Mouse (Mus musculus): ENCODE data around the gene Polg. TPM values are rescaled to one million over a fixed set of nuclear protein-coding genes. Genes with fewer than 3 reads are reported as not detected.

Polg gene
- polyA plus RNA-seq, 1 experiment from 2014 or later, result 24.2 TPM

DNA sequence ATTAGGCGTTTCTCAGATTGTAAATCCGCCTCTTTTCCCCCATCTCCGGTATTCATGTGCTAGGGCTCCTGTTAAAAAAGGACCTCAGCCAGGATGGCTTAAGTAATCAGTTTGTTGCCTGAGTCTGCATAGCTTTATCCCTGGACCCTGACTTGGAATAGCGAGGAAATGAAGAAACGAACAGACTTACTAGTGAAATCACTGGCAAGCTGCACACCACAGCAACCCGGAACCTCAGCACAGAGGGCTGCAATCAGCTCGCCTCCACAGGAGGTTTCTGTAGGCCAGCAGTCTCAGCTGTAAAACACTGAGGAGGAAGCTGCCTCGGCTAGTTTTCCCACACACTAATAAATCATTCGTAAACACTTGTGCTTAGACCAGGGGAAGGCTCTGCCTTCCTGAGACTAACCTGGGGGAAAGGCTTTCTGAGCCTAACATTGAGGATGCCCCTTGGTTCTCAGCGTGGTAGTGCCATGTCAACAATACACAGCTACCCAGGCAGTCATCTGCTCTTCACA is 68.7 kb downstream of the Polg start:
- peaks cover 13% of the 10 kb centered on the region for H3K4me1 ChIP-seq
- ATAC-seq (ENCODE audit: low FRiP score), result no peak; the same call in 1 of the 2 replicates
- 40% methylated on average over 10 of the region's 10 CpGs for WGBS
- no peaks in the 10 kb centered on the region for H3K36me3 ChIP-seq
- no peaks in the 10 kb centered on the region for H3K27me3 ChIP-seq (replicated peaks)
- H3K4me3 ChIP-seq (replicated peaks), result no peak overlapping the region
- H3K4me2 ChIP-seq, result no peak overlapping the region
- H3K9ac ChIP-seq (replicated peaks), result no peak overlapping the region
- no peaks in the 10 kb centered on the region for H3K9me3 ChIP-seq (replicated peaks)
- no peak overlapping the region for H3K27ac ChIP-seq (replicated peaks)

Small RNA genes within 50 kb of the gene (microRNA-seq; reads per million reads assigned to microRNA genes)
- gene Mir9-3, result 407 reads per million, percentile 70 among the genes with 10 or more reads in this experiment

Other genes with a start within 250 kb of the Polg start
- gene Abhd2, start 193.2 kb downstream of the Polg start, polyA plus RNA-seq (2015; fragmentation: Nextera tagmentation; extraction: Ambion mirVana), result 15.6 TPM in 2 replicates
- 17.0 and 20.6 TPM in 2 replicates for gene Rlbp1, start 79.3 kb downstream of the Polg start, polyA plus RNA-seq (2015; fragmentation: Nextera tagmentation; extraction: Ambion mirVana)
- 1.6 and 3.9 TPM in 2 replicates for gene Fanci, start 74.4 kb downstream of the Polg start, polyA plus RNA-seq (2015; fragmentation: Nextera tagmentation; extraction: Ambion mirVana)
- gene Rhcg, start 151.3 kb upstream of the Polg start, polyA plus RNA-seq (2015; fragmentation: Nextera tagmentation; extraction: Ambion mirVana), result 5.4 and 6.5 TPM in 2 replicates
- 1.4 and 3.2 TPM in 2 replicates for gene Ticrr, start 193.8 kb upstream of the Polg start, polyA plus RNA-seq (2015; fragmentation: Nextera tagmentation; extraction: Ambion mirVana)
- 1.6 and 1.9 TPM in 2 replicates for gene Kif7, start 249.4 kb upstream of the Polg start, polyA plus RNA-seq (2015; fragmentation: Nextera tagmentation; extraction: Ambion mirVana)

All from neural tube, embryonic 15.5 days (tissue).